In genomic region chr13:60084975-60085374, GRCm38 (mm10) we compare ENCODE assay signal across 8 mouse cellular contexts.
DNase-seq lines count a peak whose midpoint lies in the region; ATAC-seq lines count a peak whose summit lies in the region.

No protein-coding gene starts in this region.

- H3K4me1 ChIP-seq in limb, embryonic 12.5 days (replicated peaks), result peaks cover 18% of the 10 kb centered on the region

- H3K27ac ChIP-seq in limb, embryonic 12.5 days, result peak overlapping the region; percentile 59; the same call in 1 of the 2 replicates

- WGBS in limb, embryonic 12.5 days, result 26% methylated on average over 12 of the region's 12 CpGs

- no peaks in the 10 kb centered on the region for H3K27me3 ChIP-seq in limb, embryonic 12.5 days

- no peak overlapping the region for H3K4me3 ChIP-seq in limb, embryonic 12.5 days (replicated peaks)

- ATAC-seq in limb, embryonic 12.5 days (ENCODE audit: insufficient number of reproducible peaks, insufficient read depth, low FRiP score, low TSS enrichment, low read depth), result peak; percentile 59

- peak overlapping the region; percentile 30 for H3K4me2 ChIP-seq in limb, embryonic 12.5 days

- peak; percentile 30 for DNase-seq in adrenal gland, postnatal 10 days
- no peak for DNase-seq in adrenal gland, adult 18-20 months (ENCODE audit: low spot score in 2 of 2)
- peak; percentile 9 for DNase-seq in ES-CJ7 (ENCODE audit: low read depth, low spot score)
- peak; percentile 25 to 30 for DNase-seq in frontal cortex, postnatal 36 days (ENCODE audit: low spot score in 2 of 2)
- DNase-seq in retina, embryonic 14.5 days (ENCODE audit: low spot score), result peak; percentile 84
- DNase-seq in c-Kit-positive CD71-positive TER-119-positive erythroid progenitor cells, embryonic 14.5 days (ENCODE audit: low spot score), result no peak
- DNase-seq in cerebellum, postnatal 25 days, result no peak

- H3K36me3 ChIP-seq in limb, embryonic 12.5 days, result no peaks in the 10 kb centered on the region

- H3K9me3 ChIP-seq in limb, embryonic 12.5 days, result peaks cover 1% of the 10 kb centered on the region; the same call in 1 of the 2 replicates

- no peak overlapping the region for H3K9ac ChIP-seq in limb, embryonic 12.5 days (replicated peaks)

Comparison
In these comparisons a context has a peak if more than half of its experiments do, and no peak if none do; other contexts are left out.
1. DNase-seq: peak in adrenal gland, postnatal 10 days (single experiment), ES-CJ7 (single experiment), frontal cortex, postnatal 36 days (2 of 2) and retina, embryonic 14.5 days (single experiment); none in adrenal gland, adult 18-20 months (0 of 2), c-Kit-positive CD71-positive TER-119-positive erythroid progenitor cells, embryonic 14.5 days (single experiment) and cerebellum, postnatal 25 days (0 of 2).